Mouse (Mus musculus) liver, embryonic 12.5 days (tissue): ENCODE measurements around the gene Gja4. TPM values are rescaled to one million over a fixed set of nuclear protein-coding genes. Genes with fewer than 3 reads are reported as not detected.
A peak's percentile ranks its signal among the peaks of the same experiment; 100 is the strongest.

ENCODE experiments used
- ATAC-seq: fragments of 200-750 bp; cut with Nextera tagmentation; 2 replicates; pipeline ENCODE4 v1.8.0; 2017; ENCODE audit warnings: moderate number of reproducible peaks, mild to moderate bottlenecking, moderate library complexity
- H3K27ac ChIP-seq: fragments of 300-500 bp; sonication (generic); 2 replicates; pipeline ENCODE4 v1.5.1; 2016; ENCODE audit warnings: mild to moderate bottlenecking
- H3K27me3 ChIP-seq: fragments of 300-500 bp; sonication (generic); replicated peaks from 2 replicates; pipeline ENCODE4 v1.6.1; 2016; ENCODE audit warnings: mild to moderate bottlenecking, moderate library complexity
- H3K36me3 ChIP-seq: fragments of 300-500 bp; sonication (generic); 2 replicates; pipeline ENCODE4 v1.6.1; 2016; ENCODE audit warnings: mild to moderate bottlenecking, moderate library complexity
- H3K4me1 ChIP-seq: fragments of 300-500 bp; sonication (generic); 2 replicates; pipeline ENCODE4 v1.6.1; 2016
- H3K4me2 ChIP-seq: fragments of 300-500 bp; sonication (generic); 2 replicates; pipeline ENCODE4 v1.6.1; 2016; ENCODE audit warnings: mild to moderate bottlenecking, moderate library complexity
- H3K4me3 ChIP-seq: fragments of 300-500 bp; sonication (generic); 2 replicates; pipeline ENCODE4 v1.5.1; 2016; ENCODE audit warnings: mild to moderate bottlenecking, moderate library complexity
- H3K9ac ChIP-seq: fragments of 300-500 bp; sonication (generic); 2 replicates; pipeline ENCODE4 v1.6.1; 2016; ENCODE audit warnings: mild to moderate bottlenecking, moderate library complexity
- H3K9me3 ChIP-seq: fragments of 300-500 bp; sonication (generic); replicated peaks from 2 replicates; pipeline ENCODE4 v1.6.1; 2016; ENCODE audit warnings: mild to moderate bottlenecking, moderate library complexity
- WGBS: fragments of 180-500 bp; shearing (Covaris S2); methylation state at CpG from one replicate; pipeline ENCODE4 v1.1.7; 2016; ENCODE audit not compliant: insufficient replicate concordance; 5-methylcytosine and 5-hydroxymethylcytosine counted together
- polyA plus RNA-seq: library from polyadenylated mRNA; unstranded; fragments of >200 nt; fragmentation: Nextera tagmentation; extraction: Ambion mirVana; gene quantifications from 2 replicates; pipeline ENCODE4 v1.2.1, GENCODE M21; 2016

Gene Gja4
- polyA plus RNA-seq, 1 experiment from 2014 or later = 2.5 TPM

DNA sequence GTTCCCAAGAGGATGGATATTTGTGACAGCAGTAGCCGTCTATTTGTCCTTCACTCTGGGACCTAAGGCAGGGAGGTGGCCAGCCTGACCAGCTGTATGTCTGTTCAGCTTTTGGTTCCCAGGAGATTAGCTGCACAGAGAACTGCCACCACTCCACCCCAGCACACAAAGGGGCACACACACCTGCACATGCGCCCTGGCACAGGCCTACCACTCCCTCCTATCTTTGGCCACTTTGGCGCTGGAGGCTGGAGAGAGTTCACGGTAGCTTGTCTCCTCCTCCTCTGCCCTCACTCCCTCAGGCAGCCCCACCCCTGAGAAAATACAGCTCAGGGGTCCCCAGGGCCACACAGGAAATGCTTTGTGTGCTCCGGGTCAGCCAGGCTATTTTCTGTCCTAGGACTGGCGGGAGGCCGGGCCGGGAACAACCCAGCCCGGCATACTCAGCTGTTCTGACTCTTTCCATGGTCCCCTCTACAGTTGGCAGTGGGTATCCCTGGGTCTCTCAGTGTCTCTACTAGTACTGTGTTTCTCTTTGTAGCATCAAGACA is 35.3 kb downstream of the Gja4 start:
- H3K4me3 ChIP-seq = no peak overlapping the region
- no peak for ATAC-seq
- no peaks in the 10 kb centered on the region for H3K4me1 ChIP-seq
- H3K4me2 ChIP-seq = no peak overlapping the region
- H3K9ac ChIP-seq = no peak overlapping the region
- H3K27ac ChIP-seq = no peak overlapping the region
- 40% methylated on average over 9 of the region's 9 CpGs for WGBS
- no peaks in the 10 kb centered on the region for H3K36me3 ChIP-seq
- no peaks in the 10 kb centered on the region for H3K9me3 ChIP-seq
- H3K27me3 ChIP-seq = no peaks in the 10 kb centered on the region

DNA sequence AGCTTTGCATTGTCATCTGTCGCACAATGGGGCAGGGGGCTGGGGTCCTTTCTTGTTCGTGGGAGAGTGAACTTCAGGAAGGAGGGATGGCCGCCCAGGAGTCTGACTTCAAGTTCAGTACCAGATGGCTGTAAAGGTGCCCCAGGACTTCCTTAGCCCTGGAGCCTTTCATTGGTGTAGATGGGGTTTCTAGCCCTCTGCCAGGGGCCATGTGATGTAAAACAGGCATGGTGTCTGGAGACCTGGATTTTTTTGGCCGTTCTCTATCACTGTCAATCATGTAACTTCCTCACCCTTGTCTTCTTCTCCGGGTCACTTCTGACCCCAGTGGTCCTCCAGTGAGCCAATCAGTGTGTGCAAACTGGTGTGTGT is 49.7 kb downstream of the Gja4 start:
- ATAC-seq = 0 out of 2 replicates have a peak, but pooled peaks have one; percentile 8
- Histone ChIP-seq H3K27ac (peak overlapping the region; percentile 30; the same call in 1 of the 2 replicates), H3K4me2 (peak overlapping the region; percentile 13)

DNA sequence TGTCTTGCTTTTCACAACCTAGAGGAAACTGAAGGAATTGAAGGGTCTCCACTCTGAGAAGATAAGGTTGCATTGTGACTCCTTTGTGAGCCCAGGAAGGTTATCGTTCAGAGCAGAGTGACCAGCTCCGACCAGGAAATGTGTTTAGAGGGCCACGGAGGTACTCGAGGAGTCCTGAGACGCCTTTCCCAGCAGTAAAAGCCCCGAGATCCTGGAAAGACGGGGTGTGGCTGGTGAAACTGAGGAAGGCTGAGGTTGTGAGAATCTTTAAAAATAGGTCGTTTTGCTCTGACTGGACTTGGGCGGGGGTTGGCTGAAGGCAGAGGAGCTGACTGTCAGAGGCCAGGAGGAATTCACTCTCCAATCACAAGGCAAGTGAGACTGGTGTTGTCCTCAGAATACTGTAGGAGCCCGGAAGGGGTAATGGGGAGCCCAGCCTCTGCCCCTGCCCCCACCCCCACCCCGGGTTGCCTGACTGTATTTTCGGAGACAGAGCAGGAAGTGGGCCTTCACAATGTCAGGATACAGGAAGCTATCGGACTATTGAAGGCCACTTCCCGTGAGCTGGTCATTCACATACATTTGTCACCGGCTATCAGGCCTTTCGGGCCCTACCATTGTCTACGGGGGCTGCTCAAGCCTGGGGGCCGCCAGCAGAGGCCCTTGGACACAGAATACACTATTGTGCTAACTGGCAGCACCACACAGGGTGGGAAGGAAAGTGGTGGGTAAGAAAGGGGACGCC is 50.2 kb downstream of the Gja4 start:
- Histone ChIP-seq H3K27me3 (no peaks in the 10 kb centered on the region), H3K9me3 (no peaks in the 10 kb centered on the region), H3K4me1 (0 out of 2 replicates have a peak, but pooled peaks cover 18% of the 10 kb centered on the region), H3K9ac (no peak overlapping the region), H3K36me3 (no peaks in the 10 kb centered on the region), H3K27ac (peak overlapping the region; percentile 30; the same call in 1 of the 2 replicates), H3K4me3 (no peak overlapping the region), H3K4me2 (peak overlapping the region; percentile 13)
- peak; percentile 54 for ATAC-seq
- 24% methylated on average over 19 of the region's 19 CpGs for WGBS

More for the DNA sequence above, 49.7 kb downstream of the Gja4 start:
- Histone ChIP-seq H3K4me3 (no peak overlapping the region), H3K36me3 (no peaks in the 10 kb centered on the region), H3K9me3 (no peaks in the 10 kb centered on the region), H3K27me3 (no peaks in the 10 kb centered on the region), H3K4me1 (0 out of 2 replicates have a peak, but pooled peaks cover 18% of the 10 kb centered on the region), H3K9ac (no peak overlapping the region)
- WGBS = 28% methylated on average over 5 of the region's 5 CpGs

DNA sequence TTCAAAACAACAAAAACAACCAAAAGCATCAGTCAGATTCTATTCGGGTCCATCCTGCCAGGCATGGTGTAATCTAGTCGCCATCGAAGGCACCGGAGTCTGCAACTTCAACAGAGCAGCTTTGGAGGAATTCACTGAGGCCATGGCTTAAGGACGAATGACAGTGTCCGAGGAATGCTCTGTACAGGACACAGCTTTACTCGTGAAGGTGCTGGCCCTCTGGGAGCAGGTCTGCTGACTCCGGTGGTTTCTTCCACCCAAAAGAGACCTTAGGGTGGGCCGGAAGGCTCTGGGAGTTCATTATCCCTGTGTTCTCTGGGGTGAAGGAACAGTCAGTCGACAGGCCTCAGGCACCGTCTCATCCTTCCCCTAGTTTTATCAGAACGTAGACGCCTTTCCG is 52.2 kb downstream of the Gja4 start:
- H3K4me2 ChIP-seq = no peak overlapping the region
- H3K9me3 ChIP-seq = no peaks in the 10 kb centered on the region
- no peak for ATAC-seq
- no peak overlapping the region for H3K27ac ChIP-seq
- H3K36me3 ChIP-seq = no peaks in the 10 kb centered on the region
- H3K9ac ChIP-seq = no peak overlapping the region
- H3K27me3 ChIP-seq = peaks cover 8% of the 10 kb centered on the region; the same call in 1 of the 2 replicates
- H3K4me1 ChIP-seq = 0 out of 2 replicates have a peak, but pooled peaks cover 18% of the 10 kb centered on the region
- 78% methylated on average over 14 of the region's 14 CpGs for whole genome bisulfite sequencing
- H3K4me3 ChIP-seq = no peak overlapping the region

Other genes starting within 250 kb of the Gja4 start
- 5.6 and 6.8 TPM in 2 replicates for gene Zmym6, start 236.7 kb downstream of the Gja4 start, polyA plus RNA-seq
- 7.3 and 8.5 TPM in 2 replicates for gene Tmem35b, start 190.3 kb downstream of the Gja4 start, polyA plus RNA-seq
- gene Dlgap3, start 144.8 kb downstream of the Gja4 start, polyA plus RNA-seq = 0.33 and 0.55 TPM in 2 replicates
- 33.9 and 35.3 TPM in 2 replicates for gene Smim12, start 70.3 kb downstream of the Gja4 start, polyA plus RNA-seq
- gene Gjb3, start 16.8 kb upstream of the Gja4 start, polyA plus RNA-seq = 0.16 TPM in 1 of 2 replicates, not detected in the other
- gene Gjb4, start 40.0 kb upstream of the Gja4 start, polyA plus RNA-seq = not detected in 2 replicates
- 0.14 and 0.23 TPM in 2 replicates for gene Gjb5, start 44.1 kb upstream of the Gja4 start, polyA plus RNA-seq